Mouse (Mus musculus) limb, embryonic 15.5 days (tissue): Measurements from ENCODE around the gene Bcar3. TPM values are rescaled to one million over a fixed set of nuclear protein-coding genes. Genes with fewer than 3 reads are reported as not detected.
A peak's percentile ranks its signal among the peaks of the same experiment; 100 is the strongest.
"Not testable (repeated sequence)": the region's sequence is repeated elsewhere in the genome, so short reads cannot be mapped to it uniquely, and the experiment has no call there.

Experiments used
- ATAC-seq: fragments of 200-750 bp; cut with Nextera tagmentation; 2 replicates; pipeline ENCODE4 v1.8.0; 2017; ENCODE audit warnings: low read depth, moderate TSS enrichment; ENCODE audit not compliant: insufficient number of reproducible peaks, low FRiP score, low TSS enrichment
- H3K27ac ChIP-seq: fragments of 300-500 bp; sonication (generic); 2 replicates; pipeline ENCODE4 v1.5.1; 2015; ENCODE audit warnings: moderate library complexity, mild to moderate bottlenecking, inconsistent platforms
- H3K27me3 ChIP-seq: fragments of 300-500 bp; sonication (generic); 2 replicates; pipeline ENCODE4 v1.6.1; 2015; ENCODE audit warnings: inconsistent platforms
- H3K36me3 ChIP-seq: fragments of 300-500 bp; sonication (generic); 2 replicates; pipeline ENCODE4 v1.6.1; 2015; ENCODE audit warnings: inconsistent platforms
- H3K4me1 ChIP-seq: fragments of 300-500 bp; sonication (generic); 2 replicates; pipeline ENCODE4 v1.6.1; 2015; ENCODE audit warnings: inconsistent platforms
- H3K4me2 ChIP-seq: fragments of 300-500 bp; sonication (generic); 2 replicates; pipeline ENCODE4 v1.6.1; 2015; ENCODE audit warnings: mild to moderate bottlenecking, inconsistent platforms
- H3K4me3 ChIP-seq: fragments of 300-500 bp; sonication (generic); 2 replicates; pipeline ENCODE4 v1.5.1; 2015; ENCODE audit warnings: mild to moderate bottlenecking, inconsistent platforms
- H3K9ac ChIP-seq: fragments of 300-500 bp; sonication (generic); 2 replicates; pipeline ENCODE4 v1.6.1; 2015; ENCODE audit warnings: inconsistent platforms
- H3K9me3 ChIP-seq: fragments of 300-500 bp; sonication (generic); 2 replicates; pipeline ENCODE4 v1.6.1; 2016; ENCODE audit warnings: inconsistent platforms
- WGBS: fragments of 180-500 bp; shearing (Covaris S2); methylation state at CpG from one replicate; pipeline ENCODE4 v1.1.7; 2015; 5-methylcytosine and 5-hydroxymethylcytosine counted together
- polyA plus RNA-seq: library from polyadenylated mRNA; unstranded; fragments of >200 nt; fragmentation: Nextera tagmentation; extraction: Ambion mirVana; gene quantifications from 2 replicates; pipeline ENCODE4 v1.2.1, GENCODE M21; 2015

The Bcar3 gene
- polyA plus RNA-seq, 1 experiment from 2014 or later = 7.8 TPM

GRCm38 (mm10) chr3:122273407-122274240 is 20.3 kb upstream of the Bcar3 start:
- Histone ChIP-seq H3K27me3 (no peaks in the 10 kb centered on the region), H3K4me1 (peaks cover 30% of the 10 kb centered on the region), H3K9me3 (no peaks in the 10 kb centered on the region), H3K36me3 (peaks cover 34% of the 10 kb centered on the region), H3K4me3 (peak overlapping the region; percentile 73), H3K4me2 (peak overlapping the region; percentile 41), H3K27ac (no peak overlapping the region; the same call in 1 of the 2 replicates), H3K9ac (0 out of 2 replicates have a peak overlapping the region, but pooled peaks have one; percentile 21)
- WGBS = 10% methylated on average over 20 of the region's 20 CpGs
- ATAC-seq = no peak

GRCm38 (mm10) chr3:122274241-122275024 is 19.5 kb upstream of the Bcar3 start, which contains the start of gene Dnttip2:
TSS of gene Dnttip2 (plus strand) at chr3:122274388.
- H3K27me3 ChIP-seq = no peaks in the 10 kb centered on the region
- H3K9ac ChIP-seq = peak within 1 kb of the TSS; percentile 88
- peaks cover 42% of the 10 kb centered on the region for H3K36me3 ChIP-seq
- peak; percentile 96 for ATAC-seq
- under 1% methylated on average over 57 of the region's 57 CpGs for WGBS
- no peaks in the 10 kb centered on the region for H3K9me3 ChIP-seq
- peak within 1 kb of the TSS; percentile 64 for H3K4me2 ChIP-seq
- peak within 1 kb of the TSS; percentile 73 for H3K4me3 ChIP-seq
- peaks cover 30% of the 10 kb centered on the region for H3K4me1 ChIP-seq
- H3K27ac ChIP-seq = peak within 1 kb of the TSS; percentile 76

- H3K4me3 ChIP-seq = peak overlapping the region; percentile 73
- peaks cover 48% of the 10 kb centered on the region for H3K36me3 ChIP-seq
- ATAC-seq = no peak
- H3K9ac ChIP-seq = peak overlapping the region; percentile 88; the same call in 1 of the 2 replicates
- H3K9me3 ChIP-seq = no peaks in the 10 kb centered on the region
- no peak overlapping the region for H3K27ac ChIP-seq
- H3K4me2 ChIP-seq = peak overlapping the region; percentile 64
- 74% methylated on average over 10 of the region's 10 CpGs for WGBS
- peaks cover 30% of the 10 kb centered on the region for H3K4me1 ChIP-seq
- H3K27me3 ChIP-seq = no peaks in the 10 kb centered on the region
Observed at GRCm38 (mm10) chr3:122275111-122275510, 18.8 kb upstream of the Bcar3 start.

DNA sequence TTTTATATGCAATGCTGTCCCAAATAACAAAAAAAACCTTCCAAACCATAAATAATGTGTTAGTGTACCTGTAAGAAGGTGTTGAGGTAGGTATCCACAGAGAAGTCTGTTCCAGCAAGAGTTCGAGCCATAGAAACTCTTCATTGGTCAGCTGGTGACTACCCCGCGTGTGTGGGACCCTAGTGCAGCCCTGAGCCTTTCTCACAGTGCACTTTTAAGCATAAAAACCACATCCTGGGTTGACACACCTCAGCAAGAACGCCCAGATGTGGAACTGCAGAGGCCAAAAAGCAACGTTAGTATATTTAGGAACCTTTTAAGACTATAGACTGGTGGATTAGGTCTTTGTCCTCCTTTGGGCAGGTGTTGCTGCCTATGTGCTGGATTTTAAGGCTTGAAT is 6.7 kb upstream of the Bcar3 start:
- Histone ChIP-seq H3K4me2 (no peak overlapping the region), H3K4me3 (no peak overlapping the region), H3K27ac (no peak overlapping the region), H3K36me3 (peaks cover 31% of the 10 kb centered on the region), H3K27me3 (no peaks in the 10 kb centered on the region), H3K4me1 (peaks cover 3% of the 10 kb centered on the region; the same call in 1 of the 2 replicates), H3K9ac (no peak overlapping the region), H3K9me3 (no peaks in the 10 kb centered on the region)
- 62% methylated on average over 5 of the region's 5 CpGs for WGBS
- no peak for ATAC-seq

DNA sequence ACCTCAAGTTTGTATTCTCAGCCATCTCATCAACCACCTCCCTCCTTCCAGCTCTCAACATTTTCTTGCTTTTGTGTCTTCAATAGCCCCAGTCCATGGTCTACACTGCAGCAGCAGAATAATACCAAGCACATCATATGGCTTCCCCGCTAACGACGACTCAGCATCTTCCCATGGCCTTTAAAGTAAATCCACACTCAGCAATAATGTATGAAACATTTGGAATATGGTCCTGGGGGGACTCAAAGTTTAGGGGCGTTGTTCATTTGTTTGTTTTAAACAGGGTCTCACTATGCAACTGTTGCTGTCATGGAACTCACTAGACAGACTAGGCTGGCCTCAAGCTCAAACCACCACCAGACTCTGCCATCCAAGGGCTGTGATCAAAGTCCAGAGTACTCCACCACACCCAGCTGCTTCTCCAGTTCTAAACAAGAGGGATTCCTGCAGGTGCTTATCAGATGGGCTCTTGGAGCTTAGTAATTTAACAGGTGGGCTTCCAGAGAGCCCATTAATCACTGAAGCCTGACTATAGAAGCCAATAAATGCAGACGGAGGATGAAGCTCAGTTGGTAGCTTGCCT is 5.2 kb upstream of the Bcar3 start:
- H3K36me3 ChIP-seq = peaks cover 16% of the 10 kb centered on the region
- no peak overlapping the region for H3K9ac ChIP-seq
- no peak overlapping the region for H3K4me2 ChIP-seq
- peaks cover 8% of the 10 kb centered on the region for H3K4me1 ChIP-seq
- H3K4me3 ChIP-seq = no peak overlapping the region
- H3K27ac ChIP-seq = no peak overlapping the region
- ATAC-seq = no peak
- no peaks in the 10 kb centered on the region for H3K27me3 ChIP-seq
- WGBS = 72% methylated on average over 5 of the region's 5 CpGs
- no peaks in the 10 kb centered on the region for H3K9me3 ChIP-seq

DNA sequence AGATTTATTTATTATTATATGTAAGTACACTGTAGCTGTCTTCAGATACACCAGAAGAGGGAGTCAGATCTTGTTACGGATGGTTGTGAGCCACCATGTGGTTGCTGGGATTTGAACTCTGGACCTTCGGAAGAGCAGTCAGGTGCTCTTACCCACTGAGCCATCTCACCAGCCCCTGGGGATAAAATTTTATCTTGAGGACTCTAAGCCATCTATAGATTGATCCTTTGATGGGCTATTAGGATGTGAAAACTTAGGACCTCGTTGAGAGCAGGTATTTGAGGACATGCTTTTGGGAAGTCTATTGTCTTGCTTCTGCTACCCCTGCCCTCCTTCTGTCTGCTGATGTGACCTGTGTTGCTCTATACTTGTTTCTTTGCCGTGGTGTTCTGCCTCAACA is 4.6 kb upstream of the Bcar3 start:
- H3K4me2 ChIP-seq, H3K36me3 ChIP-seq, H3K9me3 ChIP-seq, H3K9ac ChIP-seq, H3K27ac ChIP-seq, H3K4me3 ChIP-seq, H3K27me3 ChIP-seq, ATAC-seq: not testable (repeated sequence)
- peaks cover 12% of the 10 kb centered on the region for H3K4me1 ChIP-seq
- WGBS = 69% methylated on average over 4 of the region's 4 CpGs

GRCm38 (mm10) chr3:122290696-122291095 is 3.2 kb upstream of the Bcar3 start:
- Histone ChIP-seq H3K9ac (no peak overlapping the region), H3K4me2 (no peak overlapping the region), H3K4me3 (no peak overlapping the region), H3K36me3 (no peaks in the 10 kb centered on the region), H3K9me3 (no peaks in the 10 kb centered on the region), H3K27me3 (no peaks in the 10 kb centered on the region), H3K4me1 (peaks cover 26% of the 10 kb centered on the region), H3K27ac (no peak overlapping the region)
- 75% methylated on average over 7 of the region's 7 CpGs for WGBS
- no peak for ATAC-seq

- no peak for ATAC-seq
- 0 out of 2 replicates have a peak overlapping the region, but pooled peaks have one; percentile 87 for H3K4me2 ChIP-seq
- H3K36me3 ChIP-seq = no peaks in the 10 kb centered on the region
- no peak overlapping the region for H3K9ac ChIP-seq
- peak overlapping the region; percentile 94; the same call in 1 of the 2 replicates for H3K4me3 ChIP-seq
- H3K27me3 ChIP-seq = no peaks in the 10 kb centered on the region
- H3K9me3 ChIP-seq = no peaks in the 10 kb centered on the region
- 56% methylated on average over 12 of the region's 12 CpGs for WGBS
- H3K4me1 ChIP-seq = peaks cover 33% of the 10 kb centered on the region
- H3K27ac ChIP-seq = no peak overlapping the region
Observed at GRCm38 (mm10) chr3:122291828-122292227, 2.1 kb upstream of the Bcar3 start.

GRCm38 (mm10) chr3:122292300-122293222 is 1.4 kb upstream of the Bcar3 start:
- peak overlapping the region; percentile 94 for H3K4me3 ChIP-seq
- H3K9me3 ChIP-seq = no peaks in the 10 kb centered on the region
- peak overlapping the region; percentile 98 for H3K27ac ChIP-seq
- ATAC-seq = peak; percentile 73
- H3K36me3 ChIP-seq = no peaks in the 10 kb centered on the region
- H3K4me2 ChIP-seq = peak overlapping the region; percentile 87
- H3K9ac ChIP-seq = peak overlapping the region; percentile 85
- H3K27me3 ChIP-seq = no peaks in the 10 kb centered on the region
- H3K4me1 ChIP-seq = peaks cover 38% of the 10 kb centered on the region
- WGBS = 8% methylated on average over 54 of the region's 54 CpGs

GRCm38 (mm10) chr3:122293223-122293953 is 548 bp upstream of the Bcar3 start:
- H3K4me3 ChIP-seq = peak overlapping the region; percentile 94
- no peaks in the 10 kb centered on the region for H3K9me3 ChIP-seq
- H3K27me3 ChIP-seq = no peaks in the 10 kb centered on the region
- peaks cover 38% of the 10 kb centered on the region for H3K4me1 ChIP-seq
- peak overlapping the region; percentile 98 for H3K27ac ChIP-seq
- peak overlapping the region; percentile 87 for H3K4me2 ChIP-seq
- ATAC-seq = peak; percentile 72
- WGBS = under 1% methylated on average over 100 of the region's 105 CpGs
- H3K36me3 ChIP-seq = no peaks in the 10 kb centered on the region
- peak overlapping the region; percentile 85 for H3K9ac ChIP-seq
